Mouse (Mus musculus) CD4-positive, CD25-positive, alpha-beta regulatory T cell, adult 2 months (primary cell): ENCODE results near the gene Slk.

ENCODE experiments used
- DNase-seq: peaks from one replicate; pipeline ENCODE4 v3.0.0-alpha.2; 2012; ENCODE audit warnings: low read depth, low spot score

The Slk gene

DNA sequence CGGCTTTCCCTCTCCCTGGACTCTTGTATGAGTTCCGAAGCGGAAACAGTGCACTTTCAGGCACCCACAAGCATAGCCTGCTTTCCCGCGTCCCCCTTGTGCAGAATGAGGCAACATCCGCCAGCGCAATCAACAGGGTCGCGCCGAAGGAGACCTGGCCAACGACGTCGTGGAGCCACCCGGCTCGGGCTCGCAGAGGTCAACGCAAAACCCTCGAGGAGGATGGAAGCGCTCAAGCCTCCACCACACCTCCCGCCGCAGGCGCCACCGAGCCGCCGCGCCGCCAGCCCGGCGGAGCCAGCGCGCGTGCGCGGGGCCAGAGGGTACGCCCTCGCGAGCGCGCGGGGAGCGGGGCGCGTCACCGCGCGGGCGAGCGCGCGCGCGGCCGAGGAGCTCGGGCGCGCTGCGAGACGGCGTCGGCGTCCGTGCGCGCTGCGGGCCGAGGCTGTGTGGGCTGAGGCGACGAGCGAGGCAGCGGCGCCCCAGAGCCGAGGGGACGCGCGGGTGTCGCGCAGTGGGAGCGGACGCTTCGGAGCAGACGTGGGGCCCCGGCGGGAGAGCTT, at the start of gene Slk:
TSS of gene Slk (plus strand) at position 454 of the 563 bp plus-strand sequence.
- peak; percentile 93 for DNase-seq

DNA sequence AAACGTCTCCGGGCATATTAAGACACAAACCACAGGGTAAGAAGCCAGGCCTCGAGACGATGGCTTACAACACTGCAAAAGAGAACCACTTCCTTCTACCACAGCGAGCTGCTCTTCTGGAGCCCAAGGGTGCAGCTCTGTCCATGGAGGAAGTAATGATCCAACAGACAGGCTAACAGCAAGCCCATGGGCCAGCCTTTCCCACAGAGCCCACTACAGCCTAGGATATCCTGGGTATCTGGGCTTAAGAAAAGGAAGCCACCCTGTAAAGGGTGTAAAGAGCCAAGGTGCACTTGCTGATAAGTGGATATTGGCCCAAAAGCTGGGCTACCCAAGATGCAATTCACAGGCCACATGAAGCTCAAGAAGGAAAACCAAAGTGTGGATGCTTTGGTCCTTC, 48.2 kb upstream of the Slk start:
- DNase-seq, result no peak

DNA sequence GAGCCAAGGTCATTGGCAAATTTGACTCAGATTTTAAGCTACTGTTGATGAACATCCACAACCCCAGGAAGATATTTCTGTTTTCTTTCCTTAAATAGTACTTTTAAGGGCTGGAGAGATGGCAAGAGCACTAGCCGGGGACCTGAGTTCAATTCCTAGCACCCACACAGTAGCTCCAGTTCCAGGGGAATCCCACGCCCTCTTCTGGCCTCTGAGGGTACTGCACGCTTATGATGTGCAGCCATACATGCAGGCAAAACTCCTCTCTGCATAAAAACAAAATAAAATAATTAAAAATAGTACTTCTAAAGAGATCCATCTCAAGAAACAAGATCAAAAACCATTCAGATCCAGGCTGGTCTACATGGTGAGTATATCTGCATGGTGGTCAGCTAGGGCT, 47.0 kb upstream of the Slk start:
- peak; percentile 65 for DNase-seq

DNA sequence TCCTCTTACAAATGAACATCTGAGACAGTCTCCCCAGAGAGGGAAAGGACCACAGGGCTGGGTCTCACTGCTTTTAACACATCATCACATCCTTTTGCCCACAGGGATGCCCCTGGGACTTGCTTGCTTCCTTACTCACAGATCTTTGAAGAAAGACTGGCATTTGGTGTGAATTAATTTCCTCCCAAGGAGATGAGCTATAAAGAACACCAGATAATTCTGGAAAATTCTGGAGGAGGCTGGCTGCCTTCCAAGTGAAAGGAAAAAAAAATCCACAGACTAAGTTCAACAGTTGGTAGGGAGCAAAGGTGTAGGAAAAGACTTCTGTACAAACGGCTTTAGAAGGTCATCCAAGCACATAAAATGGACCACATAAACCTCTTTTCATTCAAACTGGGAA, 45.3 kb upstream of the Slk start:
- no peak for DNase-seq

DNA sequence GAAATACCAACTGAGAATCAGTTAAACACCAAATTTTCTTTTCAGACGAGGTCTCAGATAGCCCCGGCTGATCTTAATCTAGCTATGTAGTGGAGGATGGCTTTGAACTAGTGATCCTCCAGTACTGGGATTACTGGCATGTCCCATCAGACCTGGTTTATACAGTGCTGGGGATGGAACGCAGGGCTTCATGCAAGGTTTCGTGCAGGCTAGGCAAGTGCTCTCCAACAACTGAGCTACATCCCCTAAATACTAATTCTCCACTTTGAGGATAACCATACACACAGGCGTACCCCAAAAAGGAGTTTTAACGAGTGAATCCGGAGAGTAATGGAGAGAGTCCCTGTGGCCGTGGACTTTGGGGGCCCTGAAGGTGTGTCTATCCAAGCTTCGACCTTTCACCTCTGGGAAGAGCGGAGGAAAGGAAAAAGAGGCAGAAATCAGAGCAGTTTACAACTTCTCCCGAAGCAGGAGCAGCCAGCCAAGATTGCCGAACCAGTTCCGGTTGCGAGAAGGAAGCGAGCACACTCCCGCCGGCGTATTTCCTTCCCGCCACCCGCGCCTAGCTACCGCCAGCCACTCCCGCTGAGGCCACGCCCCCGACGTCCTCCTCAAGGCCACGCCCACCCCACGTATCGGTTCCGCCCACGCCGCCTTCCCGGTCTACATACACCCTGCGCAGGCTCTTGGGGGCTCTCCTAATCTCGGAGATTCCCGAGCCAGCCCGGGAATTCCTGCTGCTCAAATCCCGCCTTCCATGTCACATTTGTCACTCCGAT, 42.8 kb upstream of the Slk start:
- peak; percentile 99 for DNase-seq

DNA sequence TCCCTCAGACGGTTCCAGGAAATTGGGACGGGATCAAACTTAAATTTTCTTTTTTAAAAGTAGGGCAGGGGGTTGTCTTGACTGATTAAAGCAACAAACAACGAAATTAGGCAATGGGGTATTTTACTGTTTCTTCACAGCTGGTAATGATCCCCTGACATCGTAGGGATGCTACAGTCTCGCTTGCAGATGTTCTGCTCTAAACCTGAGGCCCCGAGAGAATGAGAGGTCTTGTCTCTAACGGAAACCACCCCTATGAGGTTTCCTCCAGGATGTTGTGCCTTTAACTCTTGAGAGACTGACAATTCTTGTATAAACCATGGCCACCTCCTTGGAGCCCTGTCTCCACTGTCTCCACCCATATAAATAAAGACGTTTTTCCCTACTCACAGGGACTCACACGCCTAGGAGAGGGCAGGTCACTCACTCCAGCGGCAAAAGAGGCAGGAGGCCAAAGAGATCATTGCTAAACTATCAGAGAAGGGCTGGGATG, 42.1 kb upstream of the Slk start, which contains the start of gene Stn1:
TSS of gene Stn1 (minus strand) at position 208 of the 493 bp plus-strand sequence.
- DNase-seq, result peak; percentile 68

DNA sequence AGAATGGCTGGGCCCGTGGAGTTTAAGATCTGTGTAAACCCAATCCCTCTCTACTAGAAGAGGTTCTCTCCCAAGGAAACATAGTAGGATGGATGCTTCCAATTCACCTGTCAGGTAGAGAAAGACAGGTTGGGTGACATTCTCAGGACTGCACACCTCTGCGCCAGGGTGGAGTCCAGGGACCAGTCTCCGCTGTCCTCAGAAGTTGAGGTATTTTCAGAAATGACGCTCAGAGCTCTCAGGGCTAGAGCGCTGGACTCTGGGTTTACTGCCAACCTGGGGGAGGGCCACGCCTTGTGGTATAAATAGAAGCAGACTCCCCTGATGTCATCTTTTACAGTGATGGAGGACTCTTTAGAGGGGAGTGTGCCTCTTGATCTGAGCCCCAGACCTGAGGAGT, 41.6 kb upstream of the Slk start:
- no peak for DNase-seq

DNA sequence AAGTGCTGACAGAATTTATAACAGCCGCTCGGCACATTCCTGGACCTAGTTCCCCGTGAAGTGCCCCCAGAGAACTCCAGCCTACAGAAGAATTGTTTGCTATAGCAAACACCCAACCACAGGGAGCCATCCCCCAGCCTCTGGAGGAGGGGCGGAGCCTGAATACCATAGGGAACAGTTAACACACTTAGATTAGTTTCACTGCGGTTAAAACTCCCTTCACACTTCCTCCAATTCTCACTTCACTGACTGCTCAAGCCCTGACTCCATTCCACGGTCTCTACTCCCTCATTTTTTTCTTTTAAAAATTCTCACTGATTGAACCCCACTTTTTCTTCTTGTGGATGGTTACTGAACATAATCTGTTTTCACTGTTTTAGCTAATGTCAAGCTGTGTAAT, 40.7 kb upstream of the Slk start:
- peak; percentile 15 for DNase-seq

DNA sequence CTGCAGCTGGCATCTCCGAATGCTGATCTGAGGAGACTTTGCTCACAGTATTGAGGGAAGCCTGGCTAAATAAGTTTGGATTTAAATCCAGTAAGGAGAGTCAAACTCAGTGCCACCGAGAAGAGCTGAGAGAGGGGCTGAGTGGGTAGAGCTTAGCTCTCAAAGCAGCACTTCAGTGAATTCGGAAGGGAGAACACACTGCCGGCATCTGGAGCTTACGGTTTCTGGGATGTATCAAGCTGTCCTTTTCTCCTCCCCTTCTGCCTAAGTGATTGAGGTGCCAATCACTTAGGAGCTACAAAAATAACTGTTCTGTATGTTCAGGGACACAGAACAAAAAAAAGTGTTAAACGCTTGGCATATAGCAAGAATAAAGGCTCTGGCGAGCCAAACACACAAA, 37.0 kb upstream of the Slk start:
- no peak for DNase-seq

DNA sequence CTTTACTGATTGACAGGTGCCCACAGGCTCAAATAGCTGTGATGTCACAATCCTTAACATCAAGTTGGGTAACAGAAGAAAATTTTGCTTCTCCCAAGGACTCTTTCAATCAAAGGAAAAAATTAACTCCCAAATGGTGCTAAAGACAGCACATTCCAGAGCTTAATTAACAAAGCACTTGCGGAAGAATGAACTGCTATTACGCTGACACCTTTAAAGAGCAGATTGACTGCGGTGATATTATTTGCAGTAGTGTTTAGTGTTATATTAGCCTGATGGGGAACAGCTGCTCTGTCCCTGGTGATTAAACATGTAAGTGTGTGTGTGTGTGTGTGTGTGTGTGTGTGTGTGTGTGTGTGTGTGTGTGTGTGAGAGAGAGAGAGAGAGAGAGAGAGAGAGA, 34.4 kb upstream of the Slk start:
- no peak for DNase-seq

DNA sequence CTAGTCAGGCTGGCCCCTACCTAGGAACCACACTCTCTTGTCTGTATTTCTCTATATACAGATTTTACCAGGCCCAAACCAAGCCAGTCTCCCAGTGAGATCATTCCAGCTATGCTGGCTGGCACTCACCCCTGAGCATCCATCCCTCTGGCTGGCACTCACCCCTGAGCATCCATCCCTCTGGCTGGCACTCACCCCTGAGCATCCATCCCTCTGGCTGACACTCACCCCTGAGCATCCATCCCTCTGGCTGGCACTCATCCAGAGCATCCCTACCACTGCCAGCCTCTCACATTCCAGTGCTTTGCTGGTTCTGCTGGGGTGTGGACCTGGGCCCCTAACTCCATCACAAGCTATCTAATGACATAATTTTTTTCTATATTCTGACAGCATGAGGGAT, 34.0 kb upstream of the Slk start:
- DNase-seq, result no peak

DNA sequence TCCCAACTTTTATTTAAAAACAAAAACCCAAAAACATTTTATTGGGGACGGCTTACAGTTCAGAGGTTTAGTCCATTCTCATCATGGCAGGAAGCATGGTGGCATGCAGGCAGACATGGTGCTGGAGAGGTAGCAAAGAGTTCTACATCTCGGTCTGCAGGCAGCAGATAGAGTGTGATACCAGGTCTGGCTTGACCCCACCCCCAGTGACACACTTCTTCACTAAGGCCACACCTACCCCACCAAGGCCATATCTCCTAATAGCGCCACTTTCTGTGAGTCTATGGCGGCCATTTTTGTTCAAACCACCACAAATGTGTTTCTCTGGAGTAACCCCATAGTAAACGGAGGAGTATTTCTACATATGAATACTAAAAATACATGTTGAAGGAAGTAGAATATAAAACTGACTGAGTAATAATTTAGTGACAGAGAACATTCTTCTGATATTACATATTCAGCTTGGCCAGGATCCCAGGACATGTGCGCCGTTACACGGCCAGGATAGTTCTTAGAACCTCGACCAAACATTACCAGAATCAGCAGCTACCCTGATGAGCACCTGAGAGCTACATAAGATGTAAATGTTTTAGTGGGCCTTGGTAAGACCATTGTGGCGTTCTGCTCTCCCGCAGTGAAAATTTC, 30.9 kb upstream of the Slk start:
- no peak for DNase-seq

DNA sequence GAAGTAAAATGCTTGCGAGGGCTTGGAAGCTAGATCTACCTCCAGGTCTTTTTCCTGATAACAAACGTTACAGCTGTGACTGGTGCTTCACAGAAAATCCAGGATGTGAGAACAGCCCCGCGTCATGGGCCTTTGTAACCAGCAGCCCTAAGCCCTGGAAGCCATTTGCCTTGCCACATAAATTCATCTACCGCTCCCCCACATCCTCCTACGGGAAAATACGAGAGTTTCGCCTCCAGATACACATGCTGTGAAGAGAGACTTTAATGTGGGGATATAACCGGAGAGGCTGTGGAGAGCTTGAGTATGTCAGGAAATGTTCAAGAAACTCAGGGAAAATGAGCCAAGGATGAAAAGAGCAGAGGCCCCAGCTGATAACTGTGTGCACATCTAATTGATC, 30.3 kb upstream of the Slk start:
- DNase-seq, result no peak

DNA sequence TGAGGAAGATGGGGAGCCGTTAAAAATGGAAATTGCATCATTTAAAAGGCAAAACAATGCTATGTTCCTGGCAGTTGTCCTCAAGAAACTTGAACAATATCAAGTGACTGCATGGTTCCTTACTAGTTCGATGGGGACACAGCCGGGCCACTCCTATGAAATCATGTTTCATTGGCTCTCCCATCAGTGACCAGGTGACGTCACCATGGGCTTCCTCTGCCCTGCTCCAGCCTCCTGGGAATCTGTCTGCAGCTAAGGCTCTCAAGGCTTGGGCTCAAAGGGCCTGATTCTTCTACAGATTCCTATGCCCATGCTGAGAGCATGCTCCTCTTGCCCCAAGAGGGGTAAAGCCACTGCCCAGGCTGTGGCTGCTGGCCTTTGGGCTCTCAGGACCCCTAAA, 29.9 kb upstream of the Slk start:
- DNase-seq, result no peak

DNA sequence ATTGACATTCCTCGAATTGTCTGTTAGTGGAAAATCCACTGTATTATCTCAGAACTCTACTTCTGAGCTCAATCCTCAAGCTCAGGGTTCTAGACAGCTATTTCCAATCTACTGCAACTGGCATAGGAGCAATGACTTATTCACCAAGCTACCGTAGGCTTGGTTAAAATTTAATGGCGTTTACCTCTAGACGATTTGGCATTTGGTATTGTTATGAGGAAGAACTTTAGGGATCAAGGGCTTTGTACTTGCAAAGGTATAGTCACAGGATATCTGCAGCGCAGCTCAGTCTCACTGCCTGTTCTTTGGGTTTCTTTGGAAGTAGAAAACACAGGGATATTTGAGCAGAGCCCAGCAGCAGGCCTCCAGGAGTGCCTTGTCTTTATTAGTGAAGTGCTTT, 20.3 kb upstream of the Slk start:
- DNase-seq, result no peak

DNA sequence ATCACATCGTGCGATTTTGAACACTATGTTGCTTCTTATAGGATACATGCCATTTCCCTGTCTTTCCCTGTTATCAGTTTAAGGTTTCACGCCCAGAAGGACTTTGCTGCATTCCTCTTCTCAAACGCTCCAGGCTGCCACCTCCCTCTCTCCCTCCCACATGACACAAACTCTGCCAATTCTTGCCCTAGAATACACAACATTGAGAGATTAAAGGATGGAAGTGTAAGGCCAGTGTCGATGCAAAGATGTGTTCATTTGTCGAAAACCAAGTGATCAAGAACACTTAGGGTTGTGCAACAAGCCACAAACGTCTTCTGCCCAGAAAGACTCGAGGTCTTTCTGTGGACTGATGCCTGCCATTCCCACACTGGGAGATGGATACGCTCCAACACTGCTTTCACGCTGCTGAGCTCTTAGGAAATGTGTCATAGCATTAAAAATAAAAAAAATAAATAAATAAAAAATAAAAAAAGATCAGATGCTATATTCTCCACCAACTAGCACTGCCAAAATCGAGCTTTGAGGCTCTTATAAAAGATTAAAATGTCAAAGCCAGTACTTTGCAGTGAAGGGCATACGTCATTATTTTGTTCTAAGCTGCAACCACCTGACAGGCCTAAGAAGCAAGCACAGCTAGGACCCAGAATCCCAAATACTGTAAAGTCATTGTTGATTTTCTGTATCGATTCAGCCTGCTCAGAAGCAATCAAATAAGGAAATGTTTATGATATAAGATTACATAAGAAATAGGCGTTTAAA, 19.5 kb upstream of the Slk start:
- no peak for DNase-seq

DNA sequence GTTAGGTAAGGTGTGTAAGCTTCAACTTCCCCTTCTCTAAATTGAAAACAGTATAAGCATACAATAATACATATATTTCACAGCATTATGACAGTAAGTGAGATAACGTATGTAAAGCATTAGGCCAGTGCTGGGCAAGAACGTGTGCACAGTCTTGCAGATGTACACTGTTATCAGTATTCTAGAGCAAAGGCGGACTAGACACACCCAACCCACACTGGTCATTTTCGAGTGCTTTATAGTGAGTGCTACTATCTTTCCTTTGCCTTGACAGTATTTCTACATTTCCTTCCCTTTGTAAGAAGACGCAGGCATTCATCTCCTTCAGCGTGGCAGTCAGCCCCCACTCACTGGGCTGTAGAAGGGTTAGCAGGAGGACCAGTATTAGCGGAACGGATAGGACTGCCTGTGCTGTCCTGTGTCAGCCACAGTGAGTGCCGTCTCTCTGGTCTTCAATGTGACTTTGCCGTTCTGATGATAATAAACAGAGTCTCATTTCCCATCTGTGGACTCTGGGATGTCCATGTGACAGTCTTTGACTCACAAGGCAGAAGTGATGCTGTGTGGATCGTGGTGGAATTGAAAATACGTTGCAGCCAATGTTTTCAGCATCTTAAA, 18.8 kb upstream of the Slk start:
- DNase-seq, result no peak

DNA sequence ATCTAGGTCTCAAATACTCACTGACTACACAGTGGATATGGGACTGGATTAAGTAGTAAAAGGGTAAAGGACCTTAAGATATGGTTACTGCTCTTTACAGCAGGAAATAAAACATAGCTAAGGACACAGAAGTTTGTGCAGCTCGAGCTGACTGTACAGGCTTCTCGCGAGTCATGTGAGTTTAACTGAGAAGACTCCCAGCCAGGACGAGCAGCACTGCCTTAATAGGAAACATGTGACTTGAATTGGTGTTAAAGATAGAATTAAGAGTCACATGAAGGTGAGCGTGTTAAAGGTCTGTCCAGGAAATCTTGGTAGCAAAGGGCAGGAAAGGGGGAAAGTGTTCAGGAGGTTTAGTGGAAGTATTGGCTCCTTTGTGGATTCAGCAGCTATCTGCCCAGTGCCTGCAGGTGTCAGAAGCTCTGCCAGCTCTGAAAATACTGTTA, 17.5 kb upstream of the Slk start:
- DNase-seq, result no peak

DNA sequence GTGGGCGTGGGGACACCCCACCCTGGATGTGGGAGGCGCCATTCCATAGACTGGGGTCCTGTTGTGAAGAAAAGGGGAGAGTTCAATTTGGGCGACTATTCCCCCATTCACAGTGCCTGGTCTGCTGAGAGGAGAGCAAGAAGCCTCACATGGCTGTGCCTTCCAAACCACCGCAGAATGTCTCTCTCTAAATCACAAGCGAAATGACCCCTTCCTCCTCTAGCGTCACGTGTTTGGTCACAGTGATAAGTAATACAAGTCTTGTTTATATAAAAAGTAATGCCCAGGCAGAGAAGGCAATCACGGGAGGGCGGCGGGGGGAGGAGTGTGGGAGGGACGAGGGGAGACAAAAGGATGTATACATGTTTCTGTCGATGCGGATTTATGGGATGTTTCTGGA, 15.8 kb upstream of the Slk start:
- DNase-seq, result no peak

DNA sequence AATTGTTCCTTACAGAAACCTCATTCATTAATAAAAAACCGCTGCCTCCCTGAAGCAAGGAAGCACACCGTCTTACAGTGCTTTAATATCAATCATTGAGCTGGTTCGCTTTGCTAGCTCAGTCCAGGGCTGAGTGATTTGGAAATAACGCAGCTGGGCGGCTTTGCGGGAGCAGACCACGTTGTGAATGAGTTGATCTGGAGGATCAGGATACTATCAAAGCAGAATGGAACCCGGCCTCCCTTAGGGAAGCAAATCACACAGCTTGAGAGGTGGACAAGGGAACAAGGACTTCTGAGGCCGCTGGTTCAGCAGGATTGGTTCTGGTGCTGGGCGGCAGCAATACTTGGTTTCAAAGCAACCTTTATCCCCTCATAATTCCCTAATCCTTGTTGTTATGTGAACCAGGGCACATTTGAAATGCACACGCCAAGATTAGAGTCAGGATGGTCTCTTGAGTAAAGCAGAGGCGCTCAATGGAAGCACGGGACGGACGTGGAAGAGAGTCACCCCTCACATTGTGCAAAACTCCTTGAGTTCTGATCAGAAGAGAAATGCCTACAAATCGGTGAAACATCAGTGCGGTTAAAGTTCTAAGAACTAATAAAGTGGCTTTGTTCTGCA, 14.3 kb upstream of the Slk start:
- DNase-seq, result no peak

DNA sequence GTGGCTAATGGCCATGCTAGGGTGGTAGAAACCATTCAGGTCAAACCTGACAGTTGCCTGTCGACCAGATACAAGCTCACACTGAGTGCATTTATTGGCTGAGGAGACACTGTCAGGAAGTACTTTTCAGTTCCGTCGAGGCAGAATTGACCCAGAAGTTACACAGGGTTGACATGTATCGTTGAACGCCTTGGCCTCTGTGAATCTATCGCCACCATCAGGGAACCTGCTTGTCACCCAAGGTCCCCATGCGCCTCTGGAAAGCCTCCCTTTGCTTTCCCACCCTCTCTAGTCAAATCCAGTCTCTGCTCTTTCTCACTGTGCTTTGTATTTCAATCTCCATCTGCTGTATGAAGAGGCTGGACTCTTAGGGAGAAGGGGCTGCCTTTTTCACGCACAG, 13.5 kb upstream of the Slk start:
- DNase-seq, result no peak
